Mouse (Mus musculus): Measurements from ENCODE around the gene Smdt1. TPM values are rescaled to one million over a fixed set of nuclear protein-coding genes. Genes with fewer than 3 reads are reported as not detected.

Smdt1 gene
- 179 and 183 TPM in 2 replicates for polyA plus RNA-seq (2015; fragmentation: Nextera tagmentation; extraction: Ambion mirVana)

GRCm38 (mm10) chr15:82338593-82339112 is at the start of gene Smdt1, which contains the start of the genes Naga and Pheta2:
TSS of gene Smdt1 (plus strand) at chr15:82338959.
TSS of gene Naga (minus strand) at chr15:82338925.
TSS of gene Pheta2 (plus strand) at chr15:82338942.

GRCm38 (mm10) chr15:82298764-82299561 is 39.8 kb upstream of the Smdt1 start, which contains the start of gene Wbp2nl:
TSS of gene Wbp2nl (plus strand) at chr15:82298954.

GRCm38 (mm10) chr15:82354126-82354945 is 15.6 kb downstream of the Smdt1 start, which contains the start of gene Ndufa6:
TSS of gene Ndufa6 (minus strand) at chr15:82354322.

GRCm38 (mm10) chr15:82379871-82380713 is 41.3 kb downstream of the Smdt1 start, which contains the start of gene Cyp2d22:
TSS of gene Cyp2d22 (minus strand) at chr15:82380260.

GRCm38 (mm10) chr15:82393922-82394321 is 55.2 kb downstream of the Smdt1 start, which contains the start of gene Cyp2d11:
TSS of gene Cyp2d11 (minus strand) at chr15:82394022.

Other genes starting within 250 kb of the Smdt1 start
- gene Ccdc134, start 211.0 kb upstream of the Smdt1 start, polyA plus RNA-seq (2015; fragmentation: Nextera tagmentation; extraction: Ambion mirVana) = 8.0 and 9.2 TPM in 2 replicates
- gene Srebf2, start 191.8 kb upstream of the Smdt1 start, polyA plus RNA-seq (2015; fragmentation: Nextera tagmentation; extraction: Ambion mirVana) = 40.3 and 43.2 TPM in 2 replicates
- 0.25 and 0.38 TPM in 2 replicates for gene Shisa8, start 126.1 kb upstream of the Smdt1 start, polyA plus RNA-seq (2015; fragmentation: Nextera tagmentation; extraction: Ambion mirVana)
- gene Tnfrsf13c, start 114.6 kb upstream of the Smdt1 start, polyA plus RNA-seq (2015; fragmentation: Nextera tagmentation; extraction: Ambion mirVana) = 2.4 and 3.2 TPM in 2 replicates
- 57.7 and 58.3 TPM in 2 replicates for gene Cenpm, start 94.2 kb upstream of the Smdt1 start, polyA plus RNA-seq (2015; fragmentation: Nextera tagmentation; extraction: Ambion mirVana)
- gene 1500009C09Rik, start 86.6 kb upstream of the Smdt1 start, polyA plus RNA-seq (2015; fragmentation: Nextera tagmentation; extraction: Ambion mirVana) = not detected in 2 replicates
- 0.18 and 0.21 TPM in 2 replicates for gene Sept3, start 64.1 kb upstream of the Smdt1 start, polyA plus RNA-seq (2015; fragmentation: Nextera tagmentation; extraction: Ambion mirVana)
- 0.19 TPM in 1 of 2 replicates, not detected in the other for gene Wbp2nl, start 40.0 kb upstream of the Smdt1 start, polyA plus RNA-seq (2015; fragmentation: Nextera tagmentation; extraction: Ambion mirVana)
- gene Naga, start within 50 bp of the Smdt1 start, polyA plus RNA-seq (2015; fragmentation: Nextera tagmentation; extraction: Ambion mirVana) = 34.6 and 38.5 TPM in 2 replicates
- gene Pheta2, start within 50 bp of the Smdt1 start, polyA plus RNA-seq (2015; fragmentation: Nextera tagmentation; extraction: Ambion mirVana) = 44.6 and 47.0 TPM in 2 replicates
- 316 and 318 TPM in 2 replicates for gene Ndufa6, start 15.4 kb downstream of the Smdt1 start, polyA plus RNA-seq (2015; fragmentation: Nextera tagmentation; extraction: Ambion mirVana)
- gene Cyp2d22, start 41.3 kb downstream of the Smdt1 start, polyA plus RNA-seq (2015; fragmentation: Nextera tagmentation; extraction: Ambion mirVana) = 2.9 and 5.0 TPM in 2 replicates
- not detected in 2 replicates for gene Cyp2d11, start 55.1 kb downstream of the Smdt1 start, polyA plus RNA-seq (2015; fragmentation: Nextera tagmentation; extraction: Ambion mirVana)
- gene Cyp2d10, start 68.2 kb downstream of the Smdt1 start, polyA plus RNA-seq (2015; fragmentation: Nextera tagmentation; extraction: Ambion mirVana) = 0.16 and 0.40 TPM in 2 replicates
- 0.43 TPM in 1 of 2 replicates, not detected in the other for gene Cyp2d9, start 94.5 kb downstream of the Smdt1 start, polyA plus RNA-seq (2015; fragmentation: Nextera tagmentation; extraction: Ambion mirVana)
- not detected in 2 replicates for gene Cyp2d12, start 216.1 kb downstream of the Smdt1 start, polyA plus RNA-seq (2015; fragmentation: Nextera tagmentation; extraction: Ambion mirVana)